Mouse (Mus musculus): Measurements from ENCODE around the gene Tomm40. TPM values are rescaled to one million over a fixed set of nuclear protein-coding genes. Genes with fewer than 3 reads are reported as not detected.
A peak's percentile ranks its signal among the peaks of the same experiment; 100 is the strongest.

Gene Tomm40
- total RNA-seq, 1 experiment from 2014 or later = 24.2 TPM

DNA sequence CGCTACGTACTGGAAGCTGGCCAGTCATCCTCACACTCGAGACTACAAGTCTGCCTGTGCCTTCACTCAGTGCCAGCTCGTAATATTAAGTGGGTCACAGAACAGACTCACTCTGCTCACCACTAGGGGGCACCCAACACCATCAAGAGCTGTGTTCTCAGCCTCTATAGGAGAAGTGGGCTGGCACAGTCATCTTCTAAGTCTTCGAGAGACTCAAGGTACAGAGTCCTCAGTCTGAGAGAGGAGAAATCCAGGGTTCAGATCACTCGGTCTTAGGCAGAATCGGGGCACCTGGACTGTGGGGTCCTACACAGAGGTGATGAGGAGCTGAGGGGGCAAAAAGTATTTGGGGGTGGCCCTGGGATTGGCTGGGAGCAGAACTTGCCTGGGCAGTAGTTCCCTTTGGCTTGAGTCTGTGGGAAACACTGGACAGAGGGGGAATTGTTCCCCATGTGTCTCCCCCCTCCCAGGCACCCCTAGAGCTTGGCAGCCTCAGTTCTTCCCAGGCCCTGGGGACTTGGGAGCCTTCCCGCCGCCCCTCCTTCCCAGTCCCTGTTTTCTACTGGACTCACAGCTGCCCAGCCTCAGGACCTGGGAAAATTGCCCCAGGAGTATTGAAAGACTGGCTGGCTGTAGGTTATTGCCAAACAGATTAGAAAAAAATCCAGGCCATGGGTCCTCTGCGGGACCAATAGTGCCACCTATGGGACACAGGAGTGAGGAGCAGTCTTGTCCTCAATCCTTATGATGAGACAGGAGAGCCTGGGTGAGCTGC is 46.1 kb downstream of the Tomm40 start:
- ATAC-seq (replicated peaks; ENCODE audit: insufficient number of reproducible peaks, low FRiP score, low TSS enrichment, poor library complexity, severe bottlenecking) = peak; percentile 71

DNA sequence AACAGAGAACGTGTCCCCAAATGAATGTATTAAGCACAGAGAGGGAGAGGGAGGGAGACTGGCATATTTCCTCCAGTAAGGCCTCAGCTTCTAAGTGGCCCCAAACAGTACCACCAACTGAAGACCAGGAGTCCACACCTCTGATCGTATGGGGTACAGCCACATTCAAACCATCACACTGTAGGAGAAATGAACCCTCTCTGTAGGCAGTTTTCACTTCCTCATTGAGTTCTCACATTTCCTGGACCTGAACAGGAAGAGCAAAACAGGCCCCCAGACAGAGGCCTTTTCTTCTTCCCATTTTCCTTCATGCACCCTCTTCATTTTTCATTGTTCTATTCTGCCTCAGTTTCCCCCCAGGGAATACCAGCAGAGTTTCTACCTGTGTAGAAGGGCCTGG is 47.8 kb downstream of the Tomm40 start:
- peak; percentile 30; the same call in 1 of the 2 replicates for ATAC-seq (replicated peaks; ENCODE audit: insufficient number of reproducible peaks, low FRiP score, low TSS enrichment, poor library complexity, severe bottlenecking)

DNA sequence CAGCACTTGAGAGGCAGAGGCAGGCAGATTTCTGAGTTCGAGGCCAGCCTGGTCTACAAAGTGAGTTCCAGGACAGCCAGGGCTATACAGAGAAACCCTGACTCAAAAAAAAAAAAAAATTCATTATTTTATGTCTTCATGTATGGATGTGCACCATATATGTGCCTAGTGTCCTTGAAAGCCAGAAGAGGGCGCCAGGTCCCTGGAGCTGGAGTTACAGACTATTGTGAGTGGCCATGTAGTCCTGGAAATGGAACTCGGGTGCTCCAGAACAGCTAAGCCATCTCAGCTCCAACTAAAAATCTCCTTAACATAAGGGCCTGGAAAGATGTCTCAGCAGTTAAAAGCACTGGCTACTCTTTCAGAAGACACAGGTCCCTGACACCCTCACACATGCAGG is 48.5 kb downstream of the Tomm40 start:
- no peak for ATAC-seq (replicated peaks; ENCODE audit: insufficient number of reproducible peaks, low FRiP score, low TSS enrichment, poor library complexity, severe bottlenecking)

DNA sequence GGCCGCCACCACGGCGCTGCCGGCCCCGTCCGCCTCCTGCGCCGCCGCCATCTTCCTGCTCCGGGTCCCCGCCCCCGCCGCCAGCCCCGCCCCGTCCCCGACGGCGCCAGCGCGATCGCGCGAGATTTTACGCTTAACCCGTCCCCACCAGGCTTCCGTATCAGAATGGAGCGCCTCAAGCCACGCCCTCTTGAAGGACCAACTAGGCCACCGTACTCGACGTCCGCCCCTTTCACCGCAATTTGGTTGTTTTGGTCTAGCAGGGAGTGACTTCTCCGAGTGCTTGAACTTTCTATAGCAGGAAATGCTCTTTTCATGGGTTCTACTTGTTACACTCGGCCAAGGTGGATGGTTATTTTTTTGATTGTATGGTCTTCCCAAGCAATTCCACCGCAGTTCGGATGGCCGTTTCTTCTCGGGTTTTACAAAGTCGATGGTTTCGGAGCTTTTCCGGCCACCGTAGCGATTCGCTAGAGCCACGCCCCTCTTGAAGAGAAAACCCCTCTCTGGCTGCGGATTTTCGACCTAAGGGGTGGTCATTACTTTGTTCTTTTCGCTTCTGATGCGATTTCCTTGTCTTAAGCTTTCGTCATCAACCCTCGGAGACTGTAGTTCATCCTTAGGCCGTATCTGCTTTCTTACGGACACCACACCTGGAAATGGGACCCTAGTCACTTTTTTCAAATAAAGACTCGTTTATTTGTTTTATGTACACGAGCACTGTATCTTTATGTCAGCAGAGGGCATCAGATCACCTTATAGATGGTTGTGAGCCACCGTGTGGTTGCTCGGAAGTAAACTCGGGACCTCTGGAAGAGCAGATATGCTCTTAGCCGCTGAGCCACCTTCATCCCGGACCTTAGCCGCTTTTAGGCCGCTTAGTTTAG is 50.0 kb downstream of the Tomm40 start, which contains the start of gene Clptm1:
Gene Clptm1, minus strand, starts transcription at position 79 of the 887 bp plus-strand sequence.
- peak; percentile 64 for ATAC-seq (replicated peaks; ENCODE audit: insufficient number of reproducible peaks, low FRiP score, low TSS enrichment, poor library complexity, severe bottlenecking)

DNA sequence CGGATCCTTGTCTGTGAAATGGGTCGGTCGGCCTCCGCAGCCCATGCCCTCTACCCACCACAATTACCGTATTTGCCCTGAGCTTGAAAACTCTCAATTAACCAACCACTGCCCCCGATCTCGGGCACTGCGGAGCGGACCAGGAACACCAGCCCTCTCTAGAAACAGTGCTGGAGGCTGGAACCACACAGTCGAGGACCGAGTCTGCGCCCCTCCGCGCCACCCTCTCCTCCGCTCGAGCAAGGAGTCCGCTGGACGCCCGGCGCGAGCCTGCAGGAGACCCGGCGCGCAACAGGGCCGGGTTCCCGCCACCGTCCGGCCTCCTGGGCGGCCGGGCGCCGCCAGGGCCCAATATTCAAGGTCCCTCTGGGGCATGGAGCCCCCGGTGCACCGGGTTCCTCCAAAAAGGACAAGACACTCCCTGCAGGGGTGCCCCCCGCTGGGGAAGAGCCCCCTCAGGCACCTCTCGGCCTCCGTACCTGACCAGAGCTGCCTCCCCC is 50.7 kb downstream of the Tomm40 start:
- no peak for ATAC-seq (replicated peaks; ENCODE audit: insufficient number of reproducible peaks, low FRiP score, low TSS enrichment, poor library complexity, severe bottlenecking)

DNA sequence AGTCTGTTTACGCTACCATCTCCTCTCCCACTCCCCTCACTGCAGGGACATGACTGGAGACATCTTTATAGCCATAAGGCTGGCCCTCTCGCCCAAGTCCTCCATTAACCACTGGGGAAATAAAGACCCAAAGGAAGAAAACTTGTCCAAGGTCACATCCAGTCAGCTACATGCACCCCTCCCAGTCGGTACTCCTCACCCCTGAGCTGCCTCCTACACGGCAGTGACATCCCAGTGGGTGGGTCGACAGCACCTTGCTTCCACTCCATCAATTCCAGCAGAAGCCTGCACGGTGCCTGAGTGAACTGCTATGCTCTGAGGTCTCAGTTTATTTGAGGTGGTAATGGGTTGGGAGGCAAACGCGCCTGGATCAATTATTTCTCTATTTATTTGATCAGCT is 51.3 kb downstream of the Tomm40 start:
- ATAC-seq (replicated peaks; ENCODE audit: insufficient number of reproducible peaks, low FRiP score, low TSS enrichment, poor library complexity, severe bottlenecking) = no peak

DNA sequence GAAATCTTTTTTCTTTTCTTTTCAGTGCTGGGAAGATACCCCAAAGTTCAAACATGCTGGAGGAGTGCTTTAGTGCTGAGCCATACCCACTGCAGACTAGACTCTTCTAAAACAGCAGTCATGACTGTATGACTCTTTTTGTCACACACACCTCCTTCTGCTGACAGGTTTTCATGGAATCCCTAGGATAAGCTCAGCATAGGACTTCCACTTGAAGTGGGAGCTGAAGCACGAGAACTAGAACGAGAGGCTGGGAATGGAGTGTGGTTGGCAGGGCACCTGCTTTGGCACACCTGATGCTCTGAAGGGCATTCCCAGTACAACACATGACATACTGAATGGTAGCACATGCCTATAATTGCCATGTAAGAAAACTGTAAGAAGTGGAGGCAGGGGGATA is 62.6 kb downstream of the Tomm40 start:
- no peak for ATAC-seq (replicated peaks; ENCODE audit: insufficient number of reproducible peaks, low FRiP score, low TSS enrichment, poor library complexity, severe bottlenecking)

Other genes starting within 250 kb of the Tomm40 start
- 3.5 to 4.4 TPM (median 4.0 TPM) in 3 replicates for gene Bloc1s3, start 207.1 kb downstream of the Tomm40 start, total RNA-seq (2017)
- 19.9 to 35.2 TPM (median 23.4 TPM) in 3 replicates for gene Trappc6a, start 207.0 kb downstream of the Tomm40 start, total RNA-seq (2017)
- not detected in 3 replicates for gene Nkpd1, start 197.6 kb downstream of the Tomm40 start, total RNA-seq (2017)
- 8.9 to 26.0 TPM (median 18.8 TPM) in 3 replicates for gene Ppp1r37, start 152.4 kb downstream of the Tomm40 start, total RNA-seq (2017)
- 4.2 to 8.9 TPM (median 5.1 TPM) in 3 replicates for gene Zfp296, start 138.2 kb downstream of the Tomm40 start, total RNA-seq (2017)
- 52.9 to 68.5 TPM (median 62.3 TPM) in 3 replicates for gene Gemin7, start 137.8 kb downstream of the Tomm40 start, total RNA-seq (2017)
- 43.4 to 59.5 TPM (median 53.5 TPM) in 3 replicates for gene Clasrp, start 111.0 kb downstream of the Tomm40 start, total RNA-seq (2017)
- 26.3 to 29.9 TPM (median 27.3 TPM) in 3 replicates for gene Relb, start 86.0 kb downstream of the Tomm40 start, total RNA-seq (2017)
- gene Clptm1, start 50.4 kb downstream of the Tomm40 start, total RNA-seq (2017) = 42.6 to 53.9 TPM (median 51.1 TPM) in 3 replicates
- gene Apoc2, start 37.5 kb downstream of the Tomm40 start, total RNA-seq (2017) = 221 to 583 TPM (median 515 TPM) in 3 replicates
- not detected in 3 replicates for gene Gm44805, start 34.0 kb downstream of the Tomm40 start, total RNA-seq (2017)
- gene Apoc4, start 34.0 kb downstream of the Tomm40 start, total RNA-seq (2017) = 0.48 TPM in 1 of 3 replicates, not detected in the others
- 10.9 to 16.5 TPM (median 12.4 TPM) in 3 replicates for gene Apoc1, start 22.8 kb downstream of the Tomm40 start, total RNA-seq (2017)
- 4,026 to 6,646 TPM (median 6,582 TPM) in 3 replicates for gene Apoe, start 16.2 kb downstream of the Tomm40 start, total RNA-seq (2017)
- not detected in 3 replicates for gene Nectin2, start 35.0 kb upstream of the Tomm40 start, total RNA-seq (2017)
- gene Bcam, start 55.6 kb upstream of the Tomm40 start, total RNA-seq (2017) = not detected in 3 replicates
- gene Cblc, start 81.4 kb upstream of the Tomm40 start, total RNA-seq (2017) = not detected in 3 replicates
- gene Bcl3, start 107.3 kb upstream of the Tomm40 start, total RNA-seq (2017) = 13.7 to 16.6 TPM (median 13.9 TPM) in 3 replicates
- not detected in 3 replicates for gene Gm19345, start 136.6 kb upstream of the Tomm40 start, total RNA-seq (2017)
- 0.39 TPM in 1 of 3 replicates, not detected in the others for gene Ceacam16, start 145.9 kb upstream of the Tomm40 start, total RNA-seq (2017)
- 0.38 to 1.2 TPM (median 0.75 TPM) in 3 replicates for gene Ceacam19, start 172.5 kb upstream of the Tomm40 start, total RNA-seq (2017)
- 8.2 to 13.6 TPM (median 12.2 TPM) in 3 replicates for gene Pvr, start 205.7 kb upstream of the Tomm40 start, total RNA-seq (2017)
- 0.75 TPM in 1 of 3 replicates, not detected in the others for gene Igsf23, start 235.3 kb upstream of the Tomm40 start, total RNA-seq (2017)
- not detected in 3 replicates for gene Ceacam20, start 250.0 kb upstream of the Tomm40 start, total RNA-seq (2017)

All from monocyte, adult 5-6 weeks (primary cell).